Mouse (Mus musculus): Measurements from ENCODE around the gene Snap91.

- TF ChIP-seq CTCF (IDR thresholded peaks at IDR 0.05; ENCODE audit: extremely low read depth, insufficient read depth, insufficient read length, insufficient replicate concordance) (no peak), POLR2A (IDR thresholded peaks at IDR 0.05; ENCODE audit: low read depth, low read length) (no peak)
These were observed 97.6 kb downstream of the Snap91 start for GRCm38 (mm10) chr9:86782836-86783235.

Measured in spleen, adult 2 months (tissue).